Mouse (Mus musculus): ENCODE data around the gene Ptn. TPM values are rescaled to one million over a fixed set of nuclear protein-coding genes. Genes with fewer than 3 reads are reported as not detected.
A peak's percentile ranks its signal among the peaks of the same experiment; 100 is the strongest.

Gene Ptn
- polyA plus RNA-seq, 1 experiment from 2014 or later, result 385 TPM

DNA sequence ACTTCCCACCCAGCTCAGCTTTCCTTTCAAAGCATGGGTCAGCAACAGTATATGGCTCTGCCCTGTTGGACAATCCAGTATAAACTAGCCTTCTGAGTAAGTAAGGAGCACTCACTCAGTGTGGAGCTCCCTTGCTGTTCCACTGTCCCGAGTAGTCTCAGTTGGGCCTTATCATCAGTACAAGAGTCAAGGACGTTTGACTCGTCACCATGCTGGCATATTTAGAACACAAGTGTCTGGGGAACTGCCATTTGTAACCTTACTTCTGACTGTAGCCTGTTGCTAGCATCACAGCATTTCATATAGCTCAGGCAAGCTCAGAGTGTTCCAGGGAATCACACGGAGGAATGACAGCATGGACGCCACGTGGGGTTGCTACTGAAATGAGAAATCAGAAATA is 3.1 kb downstream of the Ptn start:
- ATAC-seq (ENCODE audit: low FRiP score) (no peak), DNase-seq (ENCODE audit: low spot score) (no peak)
- Histone ChIP-seq H3K4me3 (ENCODE audit: low read depth, low read length) (no peak overlapping the region), H3K9me3 (ENCODE audit: control insufficient read depth, low read length) (no peaks in the 10 kb centered on the region), H3K27me3 (ENCODE audit: control insufficient read depth, insufficient read depth, low read length) (peaks cover 2% of the 10 kb centered on the region; the same call in 1 of the 2 replicates), H3K4me1 (replicated peaks; ENCODE audit: control insufficient read depth, insufficient read depth, low read length) (peaks cover 3% of the 10 kb centered on the region; the same call in 1 of the 2 replicates), H3K9ac (ENCODE audit: low read depth, low read length) (no peak overlapping the region), H3K27ac (ENCODE audit: low read depth, low read length) (no peak overlapping the region), H3K36me3 (ENCODE audit: control insufficient read depth, insufficient read depth, low read length) (no peaks in the 10 kb centered on the region), H3K4me2 (replicated peaks; ENCODE audit: low read depth, low read length) (no peak overlapping the region)
- WGBS, result 84% methylated on average over 6 of the region's 6 CpGs

DNA sequence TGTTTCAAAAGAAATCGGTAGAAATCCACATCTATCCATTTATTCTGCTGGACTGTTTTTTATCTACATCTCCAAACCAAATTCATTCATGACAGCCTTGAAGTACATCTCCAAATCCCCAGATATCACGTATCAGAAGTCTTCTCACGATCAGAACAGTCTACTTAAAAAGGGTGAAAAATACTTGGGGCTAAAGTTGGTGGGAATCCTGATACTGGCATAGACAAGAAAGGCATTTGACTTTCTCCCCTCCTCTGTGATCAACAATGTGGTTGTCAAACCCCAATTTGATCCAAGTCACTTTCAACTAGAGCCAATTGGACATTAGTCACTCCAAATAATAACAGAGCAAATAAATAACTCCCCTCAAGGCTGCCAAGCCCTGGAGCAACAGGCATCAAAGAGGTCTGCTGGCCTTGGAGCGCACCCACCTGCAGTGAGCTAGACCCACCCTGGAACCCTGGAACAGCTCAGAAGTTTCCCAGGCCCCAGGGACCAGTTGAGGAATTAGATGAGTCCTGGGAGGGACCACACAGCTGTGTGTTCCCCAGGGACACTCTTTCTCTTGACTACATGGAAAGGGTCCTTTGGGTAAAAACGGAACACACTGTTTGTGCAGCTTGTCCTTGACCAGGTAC is 9.6 kb downstream of the Ptn start:
- Histone ChIP-seq H3K4me3 (ENCODE audit: low read depth, low read length) (no peak overlapping the region), H3K9ac (ENCODE audit: low read depth, low read length) (no peak overlapping the region), H3K4me1 (replicated peaks; ENCODE audit: control insufficient read depth, insufficient read depth, low read length) (no peaks in the 10 kb centered on the region), H3K27ac (ENCODE audit: low read depth, low read length) (no peak overlapping the region), H3K4me2 (replicated peaks; ENCODE audit: low read depth, low read length) (no peak overlapping the region), H3K27me3 (ENCODE audit: control insufficient read depth, insufficient read depth, low read length) (no peaks in the 10 kb centered on the region), H3K9me3 (ENCODE audit: control insufficient read depth, low read length) (no peaks in the 10 kb centered on the region), H3K36me3 (ENCODE audit: control insufficient read depth, insufficient read depth, low read length) (no peaks in the 10 kb centered on the region)
- ATAC-seq (ENCODE audit: low FRiP score), result no peak
- no peak for DNase-seq (ENCODE audit: low spot score)
- WGBS, result 80% methylated on average over 5 of the region's 5 CpGs

DNA sequence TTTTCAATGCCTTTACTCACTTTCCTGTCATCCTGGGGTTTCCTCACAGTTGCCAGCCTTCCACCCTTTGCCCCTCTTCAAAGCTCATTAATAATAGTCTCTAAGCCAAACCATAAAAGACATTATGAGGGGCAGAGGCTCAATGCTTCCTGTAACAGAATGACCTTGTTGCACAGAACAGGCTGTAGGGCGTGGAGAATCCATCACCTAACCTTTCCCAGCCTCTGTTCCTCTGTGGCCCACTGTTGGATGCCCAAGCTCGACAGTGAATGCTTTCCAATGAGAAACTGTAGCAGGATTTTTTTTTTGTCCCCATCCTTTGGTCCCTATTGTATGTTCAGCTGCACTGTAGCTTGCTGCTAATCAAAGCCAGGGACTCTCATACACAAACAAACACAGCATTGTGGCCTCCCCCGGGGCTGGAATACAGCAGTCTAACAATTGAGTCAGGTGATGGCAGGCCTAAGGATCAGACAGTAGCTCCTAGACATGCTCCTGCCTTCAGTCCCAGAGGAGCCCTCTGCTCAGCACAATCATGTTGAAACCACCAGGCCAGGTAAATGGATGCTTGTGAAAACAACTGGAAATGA is 12.9 kb downstream of the Ptn start:
- H3K9me3 ChIP-seq (ENCODE audit: control insufficient read depth, low read length), result no peaks in the 10 kb centered on the region
- ATAC-seq (ENCODE audit: low FRiP score), result peak; percentile 51; the same call in 1 of the 2 replicates
- no peak for DNase-seq (ENCODE audit: low spot score)
- no peaks in the 10 kb centered on the region for H3K27me3 ChIP-seq (ENCODE audit: control insufficient read depth, insufficient read depth, low read length)
- no peak overlapping the region for H3K4me3 ChIP-seq (ENCODE audit: low read depth, low read length)
- no peaks in the 10 kb centered on the region for H3K36me3 ChIP-seq (ENCODE audit: control insufficient read depth, insufficient read depth, low read length)
- 29% methylated on average over 3 of the region's 3 CpGs for WGBS
- H3K4me1 ChIP-seq (replicated peaks; ENCODE audit: control insufficient read depth, insufficient read depth, low read length), result no peaks in the 10 kb centered on the region
- H3K27ac ChIP-seq (ENCODE audit: low read depth, low read length), result peak overlapping the region; percentile 10; the same call in 1 of the 2 replicates
- no peak overlapping the region for H3K9ac ChIP-seq (ENCODE audit: low read depth, low read length)
- no peak overlapping the region for H3K4me2 ChIP-seq (replicated peaks; ENCODE audit: low read depth, low read length)

DNA sequence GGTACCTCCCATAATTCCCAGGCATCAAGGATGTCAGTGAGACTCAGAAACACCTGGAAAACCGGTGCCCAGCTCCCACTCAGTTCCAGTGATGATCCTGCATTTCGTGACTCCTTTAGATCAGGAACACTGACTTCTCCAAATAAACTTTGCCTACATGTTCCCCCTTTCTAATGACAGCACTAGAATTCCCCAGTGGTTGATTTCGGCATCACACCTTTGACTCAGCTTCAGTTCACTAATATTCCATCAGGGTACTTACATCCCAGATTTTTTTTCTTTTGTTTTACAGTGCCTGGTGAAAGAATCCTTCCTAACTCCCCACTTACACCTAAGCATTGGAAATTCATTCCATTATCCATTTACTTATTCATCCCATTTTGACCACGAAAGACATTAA is 15.5 kb downstream of the Ptn start:
- Histone ChIP-seq H3K4me2 (replicated peaks; ENCODE audit: low read depth, low read length) (no peak overlapping the region), H3K9ac (ENCODE audit: low read depth, low read length) (no peak overlapping the region), H3K27ac (ENCODE audit: low read depth, low read length) (no peak overlapping the region), H3K4me1 (replicated peaks; ENCODE audit: control insufficient read depth, insufficient read depth, low read length) (0 out of 2 replicates have a peak, but pooled peaks cover 3% of the 10 kb centered on the region), H3K4me3 (ENCODE audit: low read depth, low read length) (no peak overlapping the region), H3K27me3 (ENCODE audit: control insufficient read depth, insufficient read depth, low read length) (no peaks in the 10 kb centered on the region), H3K9me3 (ENCODE audit: control insufficient read depth, low read length) (no peaks in the 10 kb centered on the region), H3K36me3 (ENCODE audit: control insufficient read depth, insufficient read depth, low read length) (no peaks in the 10 kb centered on the region)
- DNase-seq (ENCODE audit: low spot score) (no peak), ATAC-seq (ENCODE audit: low FRiP score) (no peak)
- WGBS, result 84% methylated on average over 4 of the region's 4 CpGs

DNA sequence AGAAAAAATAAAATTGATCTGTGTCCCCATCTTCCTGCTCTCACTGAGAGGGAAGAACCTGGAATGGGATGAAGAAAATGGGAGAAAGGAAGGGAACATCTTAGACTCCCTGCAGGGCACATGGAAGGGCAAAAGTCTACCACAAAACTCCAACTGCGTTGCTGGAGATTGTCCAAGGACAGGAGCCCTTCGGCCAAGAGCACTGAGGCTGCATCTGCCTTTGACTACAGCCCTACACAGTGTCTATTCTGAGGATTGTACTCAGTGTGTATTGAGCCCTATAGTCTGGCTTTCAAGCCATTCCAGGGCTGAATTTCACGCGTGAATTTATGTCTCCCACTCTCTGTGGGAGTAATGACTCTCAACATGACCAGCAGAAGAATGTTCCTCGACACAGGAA is 16.2 kb downstream of the Ptn start:
- ATAC-seq (ENCODE audit: low FRiP score) (no peak), DNase-seq (ENCODE audit: low spot score) (no peak)
- Histone ChIP-seq H3K4me1 (replicated peaks; ENCODE audit: control insufficient read depth, insufficient read depth, low read length) (0 out of 2 replicates have a peak, but pooled peaks cover 3% of the 10 kb centered on the region), H3K9me3 (ENCODE audit: control insufficient read depth, low read length) (no peaks in the 10 kb centered on the region), H3K9ac (ENCODE audit: low read depth, low read length) (no peak overlapping the region), H3K27ac (ENCODE audit: low read depth, low read length) (no peak overlapping the region), H3K27me3 (ENCODE audit: control insufficient read depth, insufficient read depth, low read length) (no peaks in the 10 kb centered on the region), H3K4me2 (replicated peaks; ENCODE audit: low read depth, low read length) (no peak overlapping the region), H3K36me3 (ENCODE audit: control insufficient read depth, insufficient read depth, low read length) (no peaks in the 10 kb centered on the region), H3K4me3 (ENCODE audit: low read depth, low read length) (no peak overlapping the region)
- 74% methylated on average over 5 of the region's 5 CpGs for whole genome bisulfite sequencing

DNA sequence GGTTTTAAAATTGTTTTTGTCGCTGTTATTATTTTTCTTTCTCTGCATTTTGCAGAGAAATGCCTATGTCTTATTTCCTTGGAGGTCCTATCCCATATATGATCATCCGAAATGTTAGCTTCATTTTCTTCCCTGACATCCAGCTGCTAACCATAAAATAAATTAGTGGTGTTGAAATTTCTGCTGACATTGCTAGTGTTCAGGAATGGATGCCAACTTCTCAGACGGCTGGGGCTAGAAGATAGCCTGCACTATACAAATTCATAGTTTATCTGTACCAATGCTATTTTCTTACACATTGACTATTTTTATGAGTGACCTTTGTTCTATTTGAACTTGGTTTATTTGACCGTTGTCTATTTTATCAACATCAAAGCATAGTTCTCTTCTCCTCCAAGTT is 20.8 kb downstream of the Ptn start:
- ATAC-seq (ENCODE audit: low FRiP score) (no peak), DNase-seq (ENCODE audit: low spot score) (no peak)
- no peak overlapping the region for H3K27ac ChIP-seq (ENCODE audit: low read depth, low read length)
- H3K4me3 ChIP-seq (ENCODE audit: low read depth, low read length), result no peak overlapping the region
- H3K4me2 ChIP-seq (replicated peaks; ENCODE audit: low read depth, low read length), result no peak overlapping the region
- 60% methylated on average over 4 of the region's 4 CpGs for WGBS
- no peak overlapping the region for H3K9ac ChIP-seq (ENCODE audit: low read depth, low read length)
- H3K36me3 ChIP-seq (ENCODE audit: control insufficient read depth, insufficient read depth, low read length), result no peaks in the 10 kb centered on the region; the same call in 1 of the 2 replicates
- H3K27me3 ChIP-seq (ENCODE audit: control insufficient read depth, insufficient read depth, low read length), result no peaks in the 10 kb centered on the region
- 0 out of 2 replicates have a peak, but pooled peaks cover 3% of the 10 kb centered on the region for H3K4me1 ChIP-seq (replicated peaks; ENCODE audit: control insufficient read depth, insufficient read depth, low read length)
- no peaks in the 10 kb centered on the region for H3K9me3 ChIP-seq (ENCODE audit: control insufficient read depth, low read length)

DNA sequence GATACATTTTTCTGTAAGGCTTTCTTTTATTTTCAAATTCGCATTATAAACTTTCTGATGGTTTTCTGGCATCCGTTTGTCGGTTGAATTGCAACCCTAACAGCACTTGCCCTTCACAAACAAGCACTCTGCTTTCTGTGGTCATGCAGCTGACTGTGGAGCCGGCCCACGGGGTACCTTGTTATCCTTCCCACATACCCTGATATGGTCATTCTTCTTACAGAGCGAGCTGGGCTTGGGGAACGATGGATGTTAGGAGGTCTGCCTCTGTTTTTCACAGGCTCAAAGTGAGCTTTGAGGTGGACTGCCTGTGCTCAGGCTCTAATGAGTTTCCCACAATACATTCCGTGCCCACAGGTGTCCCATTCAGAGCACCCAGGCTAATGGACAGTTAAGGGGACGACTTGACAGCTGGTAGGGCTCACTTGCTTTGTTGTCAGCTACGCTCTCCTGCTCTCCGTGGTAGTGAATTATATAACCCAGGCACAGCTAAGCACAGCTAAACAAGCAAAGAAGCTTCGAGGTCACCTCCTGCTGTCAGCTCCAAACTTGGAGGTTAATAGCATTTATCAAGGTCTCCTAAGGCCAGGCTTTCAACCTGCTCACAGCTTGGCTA is 21.3 kb downstream of the Ptn start:
- H3K4me2 ChIP-seq (replicated peaks; ENCODE audit: low read depth, low read length), result no peak overlapping the region
- ATAC-seq (ENCODE audit: low FRiP score) (peak; percentile 80), DNase-seq (ENCODE audit: low spot score) (peak; percentile 46)
- no peak overlapping the region for H3K9ac ChIP-seq (ENCODE audit: low read depth, low read length)
- H3K9me3 ChIP-seq (ENCODE audit: control insufficient read depth, low read length), result no peaks in the 10 kb centered on the region
- peak overlapping the region; percentile 5; the same call in 1 of the 2 replicates for H3K27ac ChIP-seq (ENCODE audit: low read depth, low read length)
- H3K4me3 ChIP-seq (ENCODE audit: low read depth, low read length), result no peak overlapping the region
- WGBS, result 29% methylated on average over 12 of the region's 12 CpGs
- H3K4me1 ChIP-seq (replicated peaks; ENCODE audit: control insufficient read depth, insufficient read depth, low read length), result 0 out of 2 replicates have a peak, but pooled peaks cover 3% of the 10 kb centered on the region
- H3K36me3 ChIP-seq (ENCODE audit: control insufficient read depth, insufficient read depth, low read length), result no peaks in the 10 kb centered on the region; the same call in 1 of the 2 replicates
- H3K27me3 ChIP-seq (ENCODE audit: control insufficient read depth, insufficient read depth, low read length), result no peaks in the 10 kb centered on the region

DNA sequence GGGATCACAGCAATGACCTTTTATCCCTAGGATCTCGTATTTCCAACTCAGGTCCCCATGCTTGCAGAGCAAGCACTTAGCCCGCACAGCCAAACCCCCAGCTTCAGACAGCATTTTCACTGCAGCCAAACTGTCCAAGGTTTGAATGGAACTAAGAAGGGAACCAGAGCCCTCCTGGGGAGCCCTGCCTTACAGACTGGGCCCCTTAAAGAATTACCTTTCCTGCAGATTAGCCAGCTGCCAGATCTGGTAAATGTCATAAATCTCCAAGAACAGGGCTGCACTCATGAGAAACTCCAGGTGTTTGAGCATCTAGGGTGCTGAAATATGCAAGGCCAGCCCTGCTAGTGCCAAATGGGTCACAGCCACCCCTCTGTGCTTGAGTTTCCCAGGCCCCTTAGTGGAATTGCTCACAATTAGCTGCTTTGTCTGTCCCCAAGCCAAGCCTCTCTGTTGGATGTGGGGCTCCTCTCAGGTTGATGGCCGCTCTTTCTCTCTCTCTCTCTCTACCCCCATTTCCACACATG is 25.3 kb downstream of the Ptn start:
- Histone ChIP-seq H3K9ac (ENCODE audit: low read depth, low read length) (no peak overlapping the region), H3K4me3 (ENCODE audit: low read depth, low read length) (no peak overlapping the region), H3K27me3 (ENCODE audit: control insufficient read depth, insufficient read depth, low read length) (peaks cover 7% of the 10 kb centered on the region), H3K9me3 (ENCODE audit: control insufficient read depth, low read length) (no peaks in the 10 kb centered on the region), H3K4me2 (replicated peaks; ENCODE audit: low read depth, low read length) (no peak overlapping the region), H3K4me1 (replicated peaks; ENCODE audit: control insufficient read depth, insufficient read depth, low read length) (no peaks in the 10 kb centered on the region), H3K36me3 (ENCODE audit: control insufficient read depth, insufficient read depth, low read length) (no peaks in the 10 kb centered on the region; the same call in 1 of the 2 replicates), H3K27ac (ENCODE audit: low read depth, low read length) (no peak overlapping the region)
- 37% methylated on average over 3 of the region's 3 CpGs for WGBS
- DNase-seq (ENCODE audit: low spot score) (no peak), ATAC-seq (ENCODE audit: low FRiP score) (peak; percentile 66)

Measured in hindbrain, embryonic 11.5 days (tissue).